Mouse (Mus musculus) small intestine, adult 2 months (tissue): ENCODE measurements around the gene Txnrd2.

Experiments
- CTCF ChIP-seq: fragments of 200-500 bp; IDR thresholded peaks from 2 replicates; pipeline ENCODE4 v1.5.1; 2012; ENCODE audit warnings: low read depth, mild to moderate bottlenecking, control low read depth, inconsistent platforms, low read length, moderate library complexity, mixed read lengths; ENCODE audit not compliant: insufficient replicate concordance, insufficient read length; ENCODE audit errors: extremely low read depth
- POLR2A ChIP-seq: fragments of 200-500 bp; IDR thresholded peaks from 2 replicates; pipeline ENCODE4 v1.6.1; 2012; ENCODE audit warnings: low read depth, mild to moderate bottlenecking, control low read depth, inconsistent platforms, low read length, moderate library complexity

GRCm38 (mm10) chr16:18420571-18420970 is 5.6 kb upstream of the Txnrd2 start:
- TF ChIP-seq CTCF (no peak), POLR2A (no peak)
